Mouse (Mus musculus) heart, adult 2 months (tissue): ENCODE data around the gene Taf1c.

Experiments used
- CTCF ChIP-seq: fragments of 200-600 bp; IDR thresholded peaks from 2 replicates; pipeline ENCODE4 v1.8.1; 2022; ENCODE audit warnings: antibody characterized with exemption, mild to moderate bottlenecking, moderate library complexity
- POLR2A ChIP-seq: fragments of 200-500 bp; IDR thresholded peaks from 2 replicates; pipeline ENCODE4 v1.6.1; 2011; ENCODE audit warnings: mild to moderate bottlenecking, low read depth, low read length, control low read depth; ENCODE audit not compliant: insufficient read depth

DNA sequence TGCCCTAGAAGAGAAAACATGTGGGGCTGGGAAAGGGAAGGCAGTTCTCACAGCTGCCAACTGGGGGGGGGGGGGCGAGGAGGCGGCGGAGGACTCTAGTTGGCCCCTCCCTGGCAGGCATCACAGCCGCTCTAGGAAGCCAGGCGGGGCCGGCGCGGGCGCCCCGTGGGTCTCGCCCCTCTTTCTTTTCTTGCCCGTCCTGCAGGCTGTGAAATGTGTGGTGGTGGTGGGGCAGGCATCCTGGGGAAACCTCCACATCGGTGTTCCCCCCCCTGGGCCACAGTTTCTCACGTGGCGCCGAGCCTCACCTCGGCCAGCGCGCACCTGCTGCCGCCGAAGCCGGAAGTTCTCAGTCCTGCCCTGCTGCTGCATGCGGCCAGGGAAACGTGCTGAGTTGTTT is 19.1 kb downstream of the Taf1c start:
- TF ChIP-seq CTCF (no peak), POLR2A (no peak)
